Mouse (Mus musculus) ES-E14 (cell line): ENCODE results near the gene Scarf1. TPM values are rescaled to one million over a fixed set of nuclear protein-coding genes. Genes with fewer than 3 reads are reported as not detected.

Experiments used
- DNase-seq: peaks from one replicate; pipeline ENCODE4 v3.0.0-alpha.2; 2013; ENCODE audit warnings: low read depth, low spot score
- H3K27ac ChIP-seq: 2 replicates; pipeline ENCODE4 v1.5.1; 2012; ENCODE audit warnings: low read depth, mild to moderate bottlenecking, low read length, moderate library complexity, mixed read lengths; ENCODE audit not compliant: poor library complexity, insufficient read depth, severe bottlenecking
- H3K36me3 ChIP-seq: 2 replicates; pipeline ENCODE4 v1.6.1; 2012; ENCODE audit warnings: mild to moderate bottlenecking, low read length, moderate library complexity, mixed read lengths; ENCODE audit not compliant: control insufficient read depth, poor library complexity, insufficient read depth, severe bottlenecking
- H3K4me1 ChIP-seq, 2 experiments: fragments of 150-350 bp in 1 of 2; sonication (generic) in 1 of 2; 2 replicates each; pipeline ENCODE4 v1.6.1; 2012; ENCODE audit warnings: low read length in 2 of 2, mild to moderate bottlenecking in 1 of 2, mixed read lengths in 1 of 2; ENCODE audit not compliant: control insufficient read depth in 2 of 2, insufficient read depth in 2 of 2, poor library complexity in 1 of 2
- H3K4me3 ChIP-seq, 2 experiments: fragments of 150-350 bp in 1 of 2; sonication (generic) in 1 of 2; 2 replicates each; pipeline ENCODE4 v1.5.1; 2012; ENCODE audit warnings: low read length in 2 of 2, low read depth in 1 of 2, mild to moderate bottlenecking in 1 of 2, mixed read lengths in 1 of 2; ENCODE audit not compliant: insufficient read depth in 1 of 2, poor library complexity in 1 of 2, severe bottlenecking in 1 of 2
- H3K9ac ChIP-seq: 2 replicates; pipeline ENCODE4 v1.6.1; 2012; ENCODE audit warnings: low read depth, mild to moderate bottlenecking, low read length, mixed read lengths; ENCODE audit not compliant: poor library complexity, insufficient read depth, severe bottlenecking
- H3K9me3 ChIP-seq: fragments of 150-350 bp; sonication (generic); 2 replicates; pipeline ENCODE4 v1.6.1; 2012; ENCODE audit warnings: low read depth, mild to moderate bottlenecking, low read length; ENCODE audit not compliant: control insufficient read depth, insufficient read depth
- CHD2 ChIP-seq: IDR thresholded peaks from 2 replicates; pipeline ENCODE4 v1.6.1; 2014; ENCODE audit warnings: mild to moderate bottlenecking, low read depth, low read length, inconsistent platforms
- HCFC1 ChIP-seq: IDR thresholded peaks from 2 replicates; pipeline ENCODE4 v1.6.1; 2012; ENCODE audit warnings: low read length, inconsistent platforms, borderline replicate concordance; ENCODE audit not compliant: insufficient read depth
- MAFK ChIP-seq: IDR thresholded peaks from 2 replicates; pipeline ENCODE4 v1.6.1; 2014; ENCODE audit warnings: mild to moderate bottlenecking, low read depth, low read length, inconsistent platforms; ENCODE audit not compliant: insufficient read depth
- ZC3H11A ChIP-seq: IDR thresholded peaks from 2 replicates; pipeline ENCODE4 v1.6.1; 2012; ENCODE audit warnings: low read depth, mild to moderate bottlenecking, inconsistent platforms, low read length, borderline replicate concordance
- ZNF384 ChIP-seq: IDR thresholded peaks from 2 replicates; pipeline ENCODE4 v1.6.1; 2012; ENCODE audit warnings: low read depth, low read length, inconsistent platforms
- in situ Hi-C, 2 experiments: fragments of 600-800 bp; cut with MboI; formaldehyde crosslinking; loops; one replicate each; pipeline ENCODE4 v1.15.1; 2025; ENCODE audit warnings: low sequenced_read_pairs in 2 of 2, inconsistent platforms in 1 of 2; ENCODE audit not compliant: unreplicated experiment in 2 of 2
- total RNA-seq: library from RNA; depleted of rRNA; stranded (reverse); fragments of 300-350 nt; gene quantifications from 2 replicates; pipeline ENCODE4 v1.2.3, GENCODE M21; 2012

The Scarf1 gene
- total RNA-seq, 1 experiment: 3.1 TPM

GRCm38 (mm10) chr11:75533314-75534015, 20.1 kb downstream of the Scarf1 start:
- in situ Hi-C loops: no loop called here

GRCm38 (mm10) chr11:75534286-75535033, 21.1 kb downstream of the Scarf1 start:
- in situ Hi-C loops: no loop called here

More at GRCm38 (mm10) chr11:75533314-75534015, 20.1 kb downstream of the Scarf1 start:
- H3K36me3 ChIP-seq: no peaks in the 10 kb centered on the region; the same call in 1 of the 2 replicates
- no peak overlapping the region for H3K27ac ChIP-seq
- no peak overlapping the region for H3K4me3 ChIP-seq
- no peak for DNase-seq
- no peak overlapping the region for H3K9ac ChIP-seq
- peaks cover 4 to 5% of the 10 kb centered on the region in 2 experiments; a peak in 2 of 4 replicates for H3K4me1 ChIP-seq
- TF ChIP-seq MAFK (no peak), ZC3H11A (no peak), ZNF384 (no peak), HCFC1 (no peak), CHD2 (no peak)
- H3K9me3 ChIP-seq: no peaks in the 10 kb centered on the region

GRCm38 (mm10) chr11:75535106-75535795, 21.9 kb downstream of the Scarf1 start:
- no peak overlapping the region for H3K4me3 ChIP-seq
- DNase-seq: no peak
- no peak overlapping the region for H3K9ac ChIP-seq
- peaks cover 2% of the 10 kb centered on the region; the same call in 1 of the 2 replicates for H3K36me3 ChIP-seq
- H3K4me1 ChIP-seq: peaks cover 4 to 5% of the 10 kb centered on the region in 2 experiments; a peak in 2 of 4 replicates
- H3K27ac ChIP-seq: no peak overlapping the region
- no peaks in the 10 kb centered on the region for H3K9me3 ChIP-seq
- no peak for TF ChIP-seq CHD2
- TF ChIP-seq ZNF384: no peak
- no peak for TF ChIP-seq ZC3H11A
- TF ChIP-seq HCFC1: no peak
- no peak for TF ChIP-seq MAFK
- in situ Hi-C loops: no loop called here

More at GRCm38 (mm10) chr11:75534286-75535033, 21.1 kb downstream of the Scarf1 start:
- no peak for DNase-seq
- Histone ChIP-seq H3K9me3 (no peaks in the 10 kb centered on the region), H3K4me3 (no peak overlapping the region), H3K9ac (no peak overlapping the region), H3K4me1 (peaks cover 4 to 5% of the 10 kb centered on the region in 2 experiments; a peak in 2 of 4 replicates), H3K27ac (no peak overlapping the region), H3K36me3 (no peaks in the 10 kb centered on the region; the same call in 1 of the 2 replicates)
- no peak for TF ChIP-seq CHD2
- no peak for TF ChIP-seq MAFK
- no peak for TF ChIP-seq ZC3H11A
- peak; percentile 77 for TF ChIP-seq ZNF384
- no peak for TF ChIP-seq HCFC1

- Histone ChIP-seq H3K9me3 (no peaks in the 10 kb centered on the region), H3K27ac (no peak overlapping the region), H3K4me1 (peaks cover 4 to 5% of the 10 kb centered on the region in 2 experiments; a peak in 2 of 4 replicates), H3K36me3 (peaks cover 4% of the 10 kb centered on the region; the same call in 1 of the 2 replicates), H3K9ac (no peak overlapping the region), H3K4me3 (no peak overlapping the region)
- TF ChIP-seq CHD2 (no peak), ZC3H11A (no peak), ZNF384 (no peak), HCFC1 (no peak), MAFK (no peak)
- no peak for DNase-seq
- in situ Hi-C loops: no loop called here
Observed at GRCm38 (mm10) chr11:75536255-75537024, 23.1 kb downstream of the Scarf1 start.
